Mouse (Mus musculus): ENCODE measurements at regions not wholly inside any gene's neighbourhood (a gene's known extent, or its start where the extent isn't known, plus 50 kb on each side); places are given as distances from the start of the nearest gene placed in this dataset.
A peak's percentile ranks its signal among the peaks of the same experiment; 100 is the strongest.

- DNase-seq, result peak; percentile 58
These were observed 180.5 kb upstream of the Ado start for GRCm38 (mm10) chr10:67729271-67729670.

- no peak for DNase-seq
These were observed 178.8 kb upstream of the Ado start for GRCm38 (mm10) chr10:67727580-67727979.

- DNase-seq, result no peak
These were observed 178.0 kb upstream of the Ado start for GRCm38 (mm10) chr10:67726796-67727195.

GRCm38 (mm10) chr10:67726351-67726750, 177.6 kb upstream of the Ado start:
- DNase-seq, result no peak

- no peak for DNase-seq
These were observed 173.0 kb upstream of the Ado start for GRCm38 (mm10) chr10:67721787-67722186.

- no peak for DNase-seq
These were observed 168.8 kb upstream of the Ado start for GRCm38 (mm10) chr10:67717506-67717905.

GRCm38 (mm10) chr10:67715046-67715445, 166.3 kb upstream of the Ado start:
- DNase-seq, result no peak

GRCm38 (mm10) chr10:67713098-67713497, 164.3 kb upstream of the Ado start:
- DNase-seq, result no peak

GRCm38 (mm10) chr10:67712665-67713064, 163.9 kb upstream of the Ado start:
- no peak for DNase-seq

- DNase-seq, result no peak
These were observed 163.2 kb upstream of the Ado start for GRCm38 (mm10) chr10:67711961-67712360.

- DNase-seq, result no peak
These were observed 157.7 kb upstream of the Ado start for GRCm38 (mm10) chr10:67706436-67706835.

- no peak for DNase-seq
These were observed 154.2 kb upstream of the Ado start for GRCm38 (mm10) chr10:67702783-67703455.

GRCm38 (mm10) chr10:67697401-67698195, 148.8 kb upstream of the Ado start:
- no peak for DNase-seq

GRCm38 (mm10) chr10:67695891-67696853, 147.4 kb upstream of the Ado start:
- no peak for DNase-seq

GRCm38 (mm10) chr10:67694751-67695150, 146.0 kb upstream of the Ado start:
- no peak for DNase-seq

GRCm38 (mm10) chr10:67693586-67693985, 144.8 kb upstream of the Ado start:
- DNase-seq, result no peak

- DNase-seq, result no peak
These were observed 141.4 kb upstream of the Ado start for GRCm38 (mm10) chr10:67689944-67690670.

- DNase-seq, result no peak
These were observed 130.6 kb upstream of the Ado start for GRCm38 (mm10) chr10:67679382-67679781.

GRCm38 (mm10) chr10:67673450-67673849, 124.7 kb upstream of the Ado start:
- DNase-seq, result no peak

GRCm38 (mm10) chr10:67672281-67672680, 123.5 kb upstream of the Ado start:
- DNase-seq, result peak; percentile 51

- no peak for DNase-seq
These were observed 120.3 kb upstream of the Ado start for GRCm38 (mm10) chr10:67669066-67669465.

- no peak for DNase-seq
These were observed 114.3 kb upstream of the Ado start for GRCm38 (mm10) chr10:67663028-67663427.

GRCm38 (mm10) chr10:67661666-67662065, 112.9 kb upstream of the Ado start:
- DNase-seq, result no peak
